Mouse (Mus musculus) hindbrain, embryonic 10.5 days (tissue): ENCODE data around the gene Dapl1. TPM values are rescaled to one million over a fixed set of nuclear protein-coding genes. Genes with fewer than 3 reads are reported as not detected.

Source experiments
- DNase-seq: peaks from one replicate; pipeline ENCODE4 v3.0.0-alpha.2; 2017; ENCODE audit warnings: low spot score
- H3K27ac ChIP-seq: fragments of 300-500 bp; sonication (generic); 2 replicates; pipeline ENCODE4 v1.5.1; 2016; ENCODE audit warnings: mild to moderate bottlenecking, moderate library complexity
- H3K27me3 ChIP-seq: fragments of 300-500 bp; sonication (generic); 2 replicates; pipeline ENCODE4 v1.6.1; 2016; ENCODE audit warnings: mild to moderate bottlenecking; ENCODE audit not compliant: poor library complexity, insufficient read depth, severe bottlenecking
- H3K36me3 ChIP-seq: fragments of 300-500 bp; sonication (generic); 2 replicates; pipeline ENCODE4 v1.6.1; 2016; ENCODE audit warnings: mild to moderate bottlenecking, moderate library complexity
- H3K4me1 ChIP-seq: fragments of 300-500 bp; sonication (generic); replicated peaks from 2 replicates; pipeline ENCODE4 v1.6.1; 2016; ENCODE audit warnings: mild to moderate bottlenecking
- H3K4me3 ChIP-seq: fragments of 300-500 bp; sonication (generic); 2 replicates; pipeline ENCODE4 v1.5.1; 2016; ENCODE audit warnings: mild to moderate bottlenecking, moderate library complexity
- H3K9me3 ChIP-seq: fragments of 300-500 bp; sonication (generic); 2 replicates; pipeline ENCODE4 v1.6.1; 2016; ENCODE audit warnings: mild to moderate bottlenecking, moderate library complexity
- WGBS: fragments of 180-500 bp; shearing (Covaris S2); methylation state at CpG from one replicate; pipeline ENCODE4 v1.1.7; 2016; 5-methylcytosine and 5-hydroxymethylcytosine counted together
- polyA plus RNA-seq: library from polyadenylated mRNA; unstranded; fragments of >200 nt; fragmentation: Nextera tagmentation; extraction: Ambion mirVana; gene quantifications from 2 replicates; pipeline ENCODE4 v1.2.1, GENCODE M21; 2016

The Dapl1 gene
- polyA plus RNA-seq, 1 experiment from 2014 or later: 1.6 TPM

DNA sequence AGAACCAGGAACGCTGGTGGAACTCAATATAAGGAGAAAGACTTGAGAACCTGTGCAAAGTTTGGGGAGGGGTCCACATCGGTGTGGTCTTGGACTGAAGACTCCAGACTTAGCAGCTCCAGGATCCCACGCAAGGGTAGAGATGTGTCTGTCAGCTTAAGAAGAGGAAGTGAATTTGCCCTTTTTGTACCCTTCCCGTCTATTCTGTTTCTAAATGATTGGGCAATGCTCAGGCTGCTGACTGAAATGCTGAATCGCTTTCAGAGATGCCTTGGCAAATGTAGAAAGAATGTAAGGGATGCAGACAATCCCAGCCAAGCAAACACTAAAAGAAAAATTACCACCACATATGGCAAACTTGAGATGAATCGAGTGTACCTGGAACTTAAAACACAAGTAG is 22.4 kb upstream of the Dapl1 start:
- DNase-seq: no peak
- Histone ChIP-seq H3K27ac (no peak overlapping the region), H3K27me3 (no peaks in the 10 kb centered on the region), H3K4me3 (no peak overlapping the region), H3K9me3 (no peaks in the 10 kb centered on the region), H3K36me3 (no peaks in the 10 kb centered on the region), H3K4me1 (peaks cover 6% of the 10 kb centered on the region)
- WGBS: 95% methylated on average over 6 of the region's 6 CpGs

DNA sequence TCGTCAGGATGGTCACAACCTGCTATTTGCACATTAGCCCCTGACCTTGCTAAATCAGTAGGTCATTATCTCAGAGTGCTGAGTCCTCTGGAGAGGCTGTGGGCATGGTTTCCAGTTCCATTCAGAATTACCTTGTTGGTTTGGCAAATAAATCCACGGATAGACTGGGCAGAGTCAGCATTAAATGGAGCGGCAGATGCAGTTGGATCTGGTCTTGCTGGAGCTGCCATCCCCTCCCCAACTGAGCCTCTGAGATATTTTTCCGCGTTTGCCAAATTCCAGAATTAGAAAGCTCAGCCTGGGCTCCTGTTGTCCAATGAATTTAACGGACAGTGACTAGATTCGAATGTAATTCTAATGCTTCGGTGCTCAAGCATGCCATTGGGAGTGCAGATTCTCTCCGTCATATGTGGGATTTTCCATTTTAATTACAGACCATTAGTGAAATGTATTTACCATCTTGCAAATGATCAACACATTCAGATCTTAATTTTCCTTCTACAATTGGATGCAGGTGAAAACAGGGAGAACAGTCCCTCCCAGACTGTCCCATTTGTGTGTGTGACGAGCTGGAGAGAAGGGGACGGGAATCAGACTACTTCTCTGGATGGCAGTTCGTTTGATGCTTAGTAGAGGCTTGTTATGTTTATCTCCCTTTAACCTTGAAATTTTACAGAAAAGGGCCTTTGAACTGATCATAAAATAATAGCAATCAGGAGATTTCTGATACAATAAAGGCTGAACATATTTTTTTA is 20.8 kb upstream of the Dapl1 start:
- Histone ChIP-seq H3K36me3 (no peaks in the 10 kb centered on the region), H3K27me3 (peaks cover 8% of the 10 kb centered on the region; the same call in 1 of the 2 replicates), H3K4me3 (no peak overlapping the region), H3K27ac (no peak overlapping the region), H3K9me3 (no peaks in the 10 kb centered on the region), H3K4me1 (peaks cover 6% of the 10 kb centered on the region)
- no peak for DNase-seq
- WGBS: 83% methylated on average over 12 of the region's 12 CpGs

DNA sequence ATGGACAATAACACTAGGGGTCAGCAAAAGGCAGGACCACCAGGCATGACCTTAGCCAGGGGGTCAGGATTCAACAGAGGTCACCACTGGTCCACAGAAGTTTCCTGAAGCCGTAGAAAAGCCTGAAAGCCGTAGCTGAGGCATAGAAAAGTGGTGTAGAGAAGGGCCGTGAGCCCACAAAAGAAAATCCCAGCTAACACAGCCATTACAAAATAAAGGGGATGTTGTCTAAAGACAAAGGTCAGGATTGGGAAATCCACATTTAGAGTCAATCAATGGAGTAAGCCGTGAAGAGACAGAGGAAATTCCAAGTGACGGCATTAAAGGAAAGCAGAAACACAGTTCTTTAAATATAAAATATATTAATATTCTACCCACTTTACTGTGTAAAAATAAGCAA is 18.8 kb upstream of the Dapl1 start:
- no peak for DNase-seq
- Histone ChIP-seq H3K27ac (no peak overlapping the region), H3K36me3 (no peaks in the 10 kb centered on the region), H3K9me3 (no peaks in the 10 kb centered on the region), H3K4me1 (peaks cover 13% of the 10 kb centered on the region), H3K4me3 (no peak overlapping the region), H3K27me3 (peaks cover 14% of the 10 kb centered on the region; the same call in 1 of the 2 replicates)
- 43% methylated on average over 5 of the region's 5 CpGs for WGBS

DNA sequence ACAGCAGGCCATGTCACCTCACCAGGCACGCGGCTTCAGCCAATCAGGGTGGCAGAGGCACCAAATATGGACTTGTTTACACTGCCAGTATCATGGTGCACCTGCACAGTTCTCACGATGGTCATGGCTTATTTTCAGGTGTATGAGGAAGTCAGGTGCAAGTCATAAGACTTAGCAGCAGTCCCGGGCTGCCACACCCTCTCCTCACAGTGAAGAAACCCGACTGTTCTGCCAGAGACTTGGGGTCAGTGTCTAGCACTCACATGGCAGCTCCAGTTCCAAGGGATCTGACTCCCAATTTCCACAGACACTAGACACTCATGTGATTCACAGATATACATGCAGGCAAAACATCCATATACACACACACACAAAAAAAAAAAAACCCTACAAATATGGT is 18.1 kb upstream of the Dapl1 start:
- Histone ChIP-seq H3K4me3 (no peak overlapping the region), H3K9me3 (no peaks in the 10 kb centered on the region), H3K36me3 (no peaks in the 10 kb centered on the region), H3K4me1 (peaks cover 20% of the 10 kb centered on the region), H3K27me3 (peaks cover 16% of the 10 kb centered on the region; the same call in 1 of the 2 replicates), H3K27ac (no peak overlapping the region)
- no peak for DNase-seq
- 82% methylated on average over 5 of the region's 5 CpGs for WGBS

DNA sequence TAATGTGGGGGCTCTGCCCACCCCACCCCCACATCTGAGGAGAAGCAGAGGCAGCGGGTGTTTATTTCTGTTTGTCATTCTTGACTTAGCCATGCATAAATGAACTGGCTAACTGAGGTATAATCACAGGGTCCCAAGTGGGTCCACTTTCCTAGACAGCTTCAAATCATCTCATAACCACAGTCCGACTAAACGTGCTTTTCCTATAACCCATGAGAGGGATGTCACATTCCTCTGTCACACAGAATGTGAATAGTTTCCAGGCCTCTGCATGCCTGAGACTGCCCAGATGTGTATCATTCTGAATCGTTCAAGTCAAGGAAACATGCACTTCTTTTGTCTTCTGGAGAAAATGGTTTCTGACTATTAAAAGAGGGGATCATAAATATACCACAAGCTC is 17.4 kb upstream of the Dapl1 start:
- peaks cover 27% of the 10 kb centered on the region for H3K4me1 ChIP-seq
- WGBS: 74% methylated on average over 4 of the region's 4 CpGs
- H3K36me3 ChIP-seq: no peaks in the 10 kb centered on the region
- peaks cover 16% of the 10 kb centered on the region; the same call in 1 of the 2 replicates for H3K27me3 ChIP-seq
- no peaks in the 10 kb centered on the region for H3K9me3 ChIP-seq
- DNase-seq: no peak
- H3K27ac ChIP-seq: no peak overlapping the region
- no peak overlapping the region for H3K4me3 ChIP-seq

DNA sequence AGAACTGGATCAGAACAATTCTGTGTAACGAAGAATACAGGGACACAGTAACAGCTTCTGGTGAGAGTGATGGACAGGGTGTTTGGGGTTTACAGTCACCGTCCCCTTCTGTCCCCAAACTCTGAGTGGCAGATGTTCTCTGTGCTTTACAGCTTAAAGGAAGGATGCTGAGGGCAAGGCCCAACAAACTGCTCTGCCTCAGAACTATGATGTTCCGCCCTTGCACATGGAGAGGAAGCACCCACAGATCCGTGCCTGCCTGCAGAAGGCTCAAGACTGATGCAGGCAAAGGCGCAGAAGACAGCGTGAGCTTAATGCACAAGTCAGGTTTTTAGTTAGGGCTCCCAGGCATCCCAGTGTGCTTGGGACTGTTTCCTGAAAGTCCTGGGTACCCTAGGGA is 16.5 kb upstream of the Dapl1 start:
- no peak overlapping the region for H3K27ac ChIP-seq
- no peaks in the 10 kb centered on the region for H3K9me3 ChIP-seq
- H3K4me1 ChIP-seq: peaks cover 27% of the 10 kb centered on the region
- H3K4me3 ChIP-seq: no peak overlapping the region
- WGBS: 89% methylated on average over 6 of the region's 6 CpGs
- H3K36me3 ChIP-seq: no peaks in the 10 kb centered on the region
- no peak for DNase-seq
- peaks cover 16% of the 10 kb centered on the region; the same call in 1 of the 2 replicates for H3K27me3 ChIP-seq

DNA sequence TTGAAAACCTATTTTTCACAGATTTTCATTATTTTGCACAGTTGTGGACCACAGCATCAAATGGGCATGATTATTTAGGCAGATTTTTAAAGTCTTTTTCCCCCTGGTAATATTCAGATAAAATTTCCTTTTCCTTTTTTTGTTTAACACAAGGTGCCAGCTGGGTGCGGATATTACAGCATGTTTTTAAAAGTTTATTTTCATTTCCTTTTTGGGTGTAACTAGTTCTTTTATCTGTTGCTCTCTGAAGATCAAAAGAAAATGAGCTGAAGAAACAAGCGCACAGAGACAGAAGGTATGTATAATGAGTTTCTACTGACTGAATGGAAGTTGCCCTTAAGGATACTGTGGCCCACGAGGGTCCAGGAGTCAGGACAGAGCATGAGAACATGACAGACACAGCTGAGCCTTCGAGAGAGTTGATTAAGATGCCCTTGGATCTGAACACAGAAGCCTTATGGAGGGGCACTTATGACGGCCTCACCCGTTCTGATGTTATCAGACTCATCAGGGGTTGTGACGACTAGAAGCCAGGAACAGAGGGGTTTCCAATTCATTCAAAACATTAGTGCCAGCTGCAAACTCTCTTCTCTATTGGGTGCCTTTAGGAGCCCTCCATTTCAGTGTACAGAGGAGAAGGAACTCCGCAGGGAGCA is 14.7 kb upstream of the Dapl1 start:
- no peak overlapping the region for H3K27ac ChIP-seq
- H3K27me3 ChIP-seq: peaks cover 16% of the 10 kb centered on the region; the same call in 1 of the 2 replicates
- no peaks in the 10 kb centered on the region for H3K9me3 ChIP-seq
- H3K36me3 ChIP-seq: no peaks in the 10 kb centered on the region
- no peak overlapping the region for H3K4me3 ChIP-seq
- DNase-seq: no peak
- WGBS: 58% methylated on average over 8 of the region's 8 CpGs
- peaks cover 27% of the 10 kb centered on the region for H3K4me1 ChIP-seq

DNA sequence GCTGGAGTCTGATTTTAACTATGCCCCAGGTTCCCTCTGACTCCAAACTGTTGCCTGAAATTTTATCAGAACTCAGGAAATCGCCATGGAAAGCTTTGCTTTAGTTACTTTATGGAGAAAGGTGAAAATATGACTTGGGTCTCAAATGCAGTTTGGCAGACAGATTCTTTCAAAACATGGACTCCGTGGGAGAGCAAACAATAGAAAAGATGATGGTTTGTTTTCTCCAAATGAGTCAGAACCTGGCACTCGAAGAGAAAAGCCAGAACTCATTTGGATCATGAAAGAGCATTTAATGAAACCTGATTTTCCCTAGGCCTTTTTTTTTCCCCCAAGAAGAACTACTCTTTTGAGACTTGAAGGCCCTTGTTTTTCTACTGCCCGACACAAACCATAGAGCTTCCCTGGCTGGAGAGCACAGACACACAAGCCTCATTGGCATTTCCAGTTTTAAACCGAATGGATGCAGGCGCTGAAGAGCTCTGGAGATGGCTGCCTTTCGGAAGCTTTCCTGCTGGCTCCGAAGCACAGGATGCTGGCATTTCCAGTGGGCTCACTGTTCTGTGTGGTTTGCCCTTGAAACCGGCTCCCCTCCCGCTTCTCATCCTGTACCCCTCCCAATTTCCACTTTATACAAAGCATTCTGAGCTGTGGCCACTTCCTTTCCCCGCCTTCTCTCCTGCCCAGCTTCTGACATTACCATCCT is 14.0 kb upstream of the Dapl1 start:
- H3K4me1 ChIP-seq: peaks cover 24% of the 10 kb centered on the region

DNA sequence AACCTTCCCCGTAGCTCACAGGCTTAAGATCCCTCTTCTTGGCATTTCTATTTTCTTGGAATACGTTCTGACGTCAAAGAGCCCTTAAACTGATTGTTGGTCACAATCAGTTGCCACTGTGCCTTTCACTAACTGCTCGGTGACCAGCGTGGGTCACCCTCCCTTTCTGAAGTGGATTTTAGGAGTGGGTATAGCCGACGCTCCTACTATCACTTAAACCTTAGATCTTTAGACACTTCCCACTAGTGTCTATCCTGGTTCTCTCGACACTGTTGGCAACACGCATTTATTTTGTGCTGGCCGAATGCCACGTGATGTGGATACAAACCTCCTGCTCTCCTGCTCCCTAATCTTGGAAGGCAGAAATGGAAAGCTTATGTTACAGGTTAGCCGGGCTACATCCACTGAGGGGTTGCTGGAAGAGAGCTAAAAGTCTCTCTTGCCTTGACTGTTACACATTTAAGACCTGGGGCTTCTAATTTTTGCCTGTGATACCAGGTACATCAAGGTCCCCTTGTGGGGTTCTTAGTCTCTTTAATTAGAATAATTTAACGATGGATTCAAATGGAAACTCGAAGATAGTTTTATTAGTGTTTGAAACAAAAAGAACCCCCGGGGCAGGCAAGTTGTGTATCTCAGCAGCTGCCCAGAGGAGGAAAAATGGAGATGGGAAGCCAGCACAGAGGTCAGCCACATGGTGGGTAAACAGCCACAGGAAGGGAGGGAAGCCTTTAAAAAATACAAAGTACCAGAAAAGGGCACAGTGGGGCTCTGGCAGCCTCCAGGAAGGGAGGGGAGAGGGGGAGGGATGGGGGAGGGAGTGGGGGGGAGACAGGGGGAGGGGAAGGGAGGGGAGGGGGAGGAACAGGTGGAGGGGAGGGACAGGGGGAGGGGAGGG is 13.2 kb upstream of the Dapl1 start:
- Histone ChIP-seq H3K4me3 (no peak overlapping the region), H3K27me3 (peaks cover 16% of the 10 kb centered on the region; the same call in 1 of the 2 replicates), H3K4me1 (peaks cover 21% of the 10 kb centered on the region), H3K9me3 (no peaks in the 10 kb centered on the region), H3K36me3 (no peaks in the 10 kb centered on the region), H3K27ac (peak overlapping the region; percentile 29; the same call in 1 of the 2 replicates)
- WGBS: 54% methylated on average over 15 of the region's 15 CpGs
- no peak for DNase-seq

More for the DNA sequence above, 14.0 kb upstream of the Dapl1 start:
- H3K4me3 ChIP-seq: no peak overlapping the region
- peaks cover 16% of the 10 kb centered on the region; the same call in 1 of the 2 replicates for H3K27me3 ChIP-seq
- DNase-seq: no peak
- peak overlapping the region; percentile 23; the same call in 1 of the 2 replicates for H3K27ac ChIP-seq
- 62% methylated on average over 11 of the region's 11 CpGs for WGBS
- H3K9me3 ChIP-seq: no peaks in the 10 kb centered on the region
- no peaks in the 10 kb centered on the region for H3K36me3 ChIP-seq

DNA sequence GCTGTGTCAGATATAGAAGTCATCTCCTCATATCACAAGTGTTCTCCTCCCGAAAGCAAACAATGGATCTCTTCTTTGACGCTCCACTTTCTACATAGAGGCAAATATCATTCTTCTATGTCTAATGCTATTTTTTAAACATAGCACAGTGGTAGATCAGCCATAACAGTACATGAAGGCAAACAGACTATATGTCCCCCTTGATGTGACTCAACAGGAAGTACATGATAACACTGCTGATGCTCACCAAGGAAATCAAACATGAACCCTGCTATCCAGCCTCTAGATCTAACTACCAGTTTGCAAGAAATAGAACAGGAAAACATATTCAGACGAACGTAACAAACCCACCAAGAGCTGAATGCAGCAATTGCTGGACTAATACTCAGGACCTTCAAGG is 10.1 kb upstream of the Dapl1 start:
- H3K9me3 ChIP-seq: no peaks in the 10 kb centered on the region
- DNase-seq: no peak
- no peaks in the 10 kb centered on the region for H3K36me3 ChIP-seq
- H3K4me1 ChIP-seq: peaks cover 21% of the 10 kb centered on the region
- no peak overlapping the region for H3K27ac ChIP-seq
- WGBS: 93% methylated on average over 4 of the region's 4 CpGs
- no peak overlapping the region for H3K4me3 ChIP-seq
- peaks cover 8% of the 10 kb centered on the region; the same call in 1 of the 2 replicates for H3K27me3 ChIP-seq

DNA sequence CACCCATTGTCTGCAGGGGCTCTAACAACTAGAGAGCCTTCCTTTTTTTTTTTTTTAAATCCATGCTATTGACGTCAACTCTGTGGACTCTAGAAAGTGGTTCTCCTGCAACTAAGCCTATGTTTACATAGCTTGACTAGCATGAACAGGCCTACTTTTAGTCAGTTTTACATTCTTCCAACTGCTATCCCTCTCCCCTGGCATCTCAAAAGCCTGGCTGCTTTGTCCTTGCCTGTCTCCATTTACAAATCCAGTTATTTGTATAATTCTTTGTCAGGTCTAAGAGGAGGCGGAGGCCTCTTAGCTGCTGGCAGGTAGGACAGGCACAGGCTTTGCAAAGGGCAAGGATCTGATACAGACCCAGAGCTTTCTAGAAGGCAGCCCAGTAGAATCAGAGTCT is 627 bp downstream of the Dapl1 start:
- 73% methylated on average over 2 of the region's 2 CpGs for WGBS

DNA sequence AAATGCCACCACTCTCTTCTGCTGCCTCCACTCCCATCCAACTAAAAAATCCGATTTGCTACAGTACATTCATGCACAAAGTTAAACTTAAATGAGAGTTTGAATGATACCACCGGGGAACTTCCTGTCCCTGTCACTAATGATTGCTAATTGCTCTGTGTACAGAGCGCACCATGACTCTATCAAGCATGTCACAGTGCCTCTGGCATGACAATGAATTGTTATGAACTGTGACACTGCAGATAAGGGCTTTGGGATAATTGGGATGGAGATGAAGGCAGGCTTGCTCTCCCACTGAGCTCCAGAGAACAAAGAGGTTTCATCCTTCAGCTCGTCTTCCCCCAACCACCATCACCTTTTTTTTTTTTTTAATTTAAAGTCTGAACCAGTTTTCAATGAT is 1.2 kb downstream of the Dapl1 start:
- 50% methylated on average over 4 of the region's 4 CpGs for WGBS
- Histone ChIP-seq H3K27ac (no peak overlapping the region), H3K4me3 (no peak overlapping the region), H3K36me3 (no peaks in the 10 kb centered on the region), H3K9me3 (no peaks in the 10 kb centered on the region), H3K27me3 (no peaks in the 10 kb centered on the region), H3K4me1 (peaks cover 20% of the 10 kb centered on the region)
- DNase-seq: no peak

More for the DNA sequence above, 627 bp downstream of the Dapl1 start:
- H3K9me3 ChIP-seq: no peaks in the 10 kb centered on the region
- DNase-seq: no peak
- H3K4me3 ChIP-seq: no peak overlapping the region
- H3K27me3 ChIP-seq: no peaks in the 10 kb centered on the region
- H3K36me3 ChIP-seq: no peaks in the 10 kb centered on the region
- H3K4me1 ChIP-seq: peaks cover 20% of the 10 kb centered on the region
- H3K27ac ChIP-seq: no peak overlapping the region
